Mouse (Mus musculus): Measurements from ENCODE around the gene Naa15. TPM values are rescaled to one million over a fixed set of nuclear protein-coding genes. Genes with fewer than 3 reads are reported as not detected.
"Not testable (repeated sequence)": the region's sequence is repeated elsewhere in the genome, so short reads cannot be mapped to it uniquely, and the experiment has no call there.

The Naa15 gene
- 10 to 100 TPM; 49.3 to 56.6 TPM for total RNA-seq (2021)

DNA sequence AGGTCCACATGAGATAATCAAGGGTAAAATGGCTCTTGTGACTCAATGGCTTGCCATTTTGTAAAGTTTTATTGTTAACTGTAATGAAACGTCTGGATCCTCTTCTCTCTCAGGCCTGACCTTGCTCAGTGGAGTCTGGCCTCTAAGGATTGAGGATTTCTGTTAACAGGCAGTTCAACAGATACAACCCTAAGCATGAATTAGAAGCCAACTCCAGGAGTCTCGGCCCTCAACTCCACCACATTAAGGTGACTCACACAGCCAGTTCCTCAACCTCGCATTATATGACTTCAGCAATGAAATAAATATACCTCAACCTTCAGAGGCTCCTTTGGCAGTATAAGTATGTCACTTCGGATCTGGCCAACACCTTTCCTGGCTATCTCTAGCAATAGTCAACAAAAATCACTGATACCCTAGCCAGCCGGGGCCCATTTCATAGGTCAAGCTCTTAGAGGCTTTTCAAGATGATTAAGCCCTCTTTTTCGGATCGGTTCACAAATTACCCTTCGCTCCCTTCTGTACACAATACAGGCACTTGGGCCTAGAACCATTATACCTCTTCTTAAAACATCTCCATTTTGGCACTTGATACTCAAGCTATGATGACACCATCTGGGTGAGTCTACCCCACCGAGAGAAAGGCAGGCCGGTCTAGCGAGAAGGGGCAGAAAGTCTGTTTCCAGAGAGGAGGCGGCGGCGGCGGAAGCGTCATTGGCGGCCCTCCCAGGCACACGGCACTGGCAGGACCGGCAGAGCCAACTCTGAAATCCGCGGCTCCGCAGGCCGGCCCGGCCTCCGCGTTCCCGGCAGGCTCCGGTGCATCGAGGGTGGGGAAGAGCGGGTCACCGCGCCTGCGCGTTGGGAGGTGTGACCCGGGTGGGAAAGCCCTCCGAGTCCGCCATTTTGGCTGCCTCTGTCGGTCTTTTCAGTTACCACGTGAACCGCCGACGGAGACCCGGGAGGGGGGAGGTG is at the start of gene Naa15:
Gene Naa15 (plus strand): TSS at position 51 of the 975 bp plus-strand sequence.
- DNase-seq = peak; percentile 97

DNA sequence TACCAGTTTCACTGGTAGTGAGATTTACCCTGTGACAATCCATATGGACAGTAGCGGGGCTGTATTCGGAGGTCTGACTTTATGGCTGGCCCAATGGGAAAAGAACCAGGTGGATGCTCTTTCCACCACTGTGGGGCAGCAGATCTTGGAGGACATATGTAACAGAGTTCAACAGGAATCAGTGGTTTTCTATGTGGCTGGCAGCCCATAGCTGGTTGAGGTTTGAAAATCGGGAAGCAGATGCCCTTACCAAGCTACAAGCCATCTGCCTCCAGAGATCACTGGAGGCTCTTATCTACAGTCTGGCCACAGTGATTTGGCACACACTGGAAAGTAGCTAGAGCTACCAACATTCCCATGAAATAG is 49.4 kb upstream of the Naa15 start:
- DNase-seq = no peak

DNA sequence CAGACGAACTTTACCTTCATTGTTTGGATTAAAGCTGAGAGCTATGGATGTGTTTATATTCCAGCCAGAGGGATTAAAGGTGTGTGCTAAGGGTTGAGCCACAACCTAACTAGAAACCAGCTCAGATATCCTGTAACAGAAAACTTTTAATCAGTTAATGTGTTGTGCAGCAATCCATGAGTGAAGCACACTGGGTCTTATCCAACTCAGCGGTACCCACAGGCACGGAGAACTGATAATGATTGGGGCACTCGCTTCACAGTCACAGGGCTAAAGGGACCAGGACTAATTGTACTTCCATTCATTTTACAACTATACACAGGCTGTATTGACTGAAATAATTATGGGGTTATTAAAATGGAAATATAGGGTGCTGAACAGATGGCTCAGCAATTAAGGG is 48.0 kb upstream of the Naa15 start:
- no peak for DNase-seq

DNA sequence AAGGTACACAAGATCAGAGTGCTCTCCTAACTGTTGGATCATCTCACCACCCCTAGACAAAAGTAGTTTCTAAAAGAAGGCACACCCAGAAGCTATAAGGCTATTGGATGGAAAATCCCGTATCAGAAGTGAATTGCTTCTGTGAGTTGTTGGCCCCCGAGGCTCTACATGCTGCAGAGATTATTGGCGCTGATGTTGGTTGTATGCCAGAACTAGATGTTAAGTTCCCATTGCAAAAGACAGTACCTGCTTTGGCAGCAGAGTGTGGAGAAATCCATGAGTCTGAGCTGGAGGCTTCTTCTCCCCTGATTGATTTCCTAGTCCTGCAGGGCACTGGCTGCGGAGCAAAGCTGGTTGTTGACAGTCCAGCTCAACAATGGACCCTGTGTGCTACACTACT is 46.9 kb upstream of the Naa15 start:
- DNase-seq = no peak

DNA sequence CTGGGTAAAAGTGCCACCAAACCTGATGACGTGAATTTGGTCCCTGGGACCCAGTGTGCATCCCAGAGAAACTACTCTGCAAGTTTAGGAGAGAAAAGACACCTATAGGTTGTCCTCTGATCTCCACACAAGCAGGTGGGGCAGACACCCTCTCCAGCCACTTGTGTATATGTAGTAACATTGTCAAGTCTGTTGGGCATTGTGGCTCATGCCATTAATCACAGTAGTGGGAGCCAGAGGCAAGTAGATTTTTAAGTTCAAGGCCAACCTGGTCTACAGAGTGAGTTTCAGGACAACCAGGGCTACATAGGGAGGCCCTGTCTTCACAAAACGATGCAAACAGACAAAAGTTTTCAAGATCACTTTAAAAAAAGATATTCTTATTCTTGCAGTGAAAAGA is 43.1 kb upstream of the Naa15 start:
- DNase-seq = no peak

DNA sequence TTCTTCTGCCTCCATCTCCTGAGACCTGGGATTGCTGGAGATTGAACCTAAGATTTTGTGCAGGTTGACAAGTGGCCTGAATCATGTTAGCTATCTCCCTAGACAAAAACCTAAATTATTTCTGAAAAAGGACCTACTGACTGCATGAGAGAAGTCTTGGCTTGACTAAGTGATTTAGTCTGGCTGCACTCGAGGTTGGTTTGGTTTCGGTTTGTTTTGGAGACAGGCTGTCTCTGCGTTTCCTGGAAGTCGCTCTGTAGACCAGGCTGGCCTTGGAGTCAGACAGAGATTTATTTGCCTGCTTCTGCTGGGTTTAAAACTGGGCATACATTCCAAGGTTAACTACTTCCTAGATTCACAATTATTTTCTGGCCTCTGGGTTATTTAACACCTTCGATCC is 42.1 kb upstream of the Naa15 start:
- DNase-seq = no peak

DNA sequence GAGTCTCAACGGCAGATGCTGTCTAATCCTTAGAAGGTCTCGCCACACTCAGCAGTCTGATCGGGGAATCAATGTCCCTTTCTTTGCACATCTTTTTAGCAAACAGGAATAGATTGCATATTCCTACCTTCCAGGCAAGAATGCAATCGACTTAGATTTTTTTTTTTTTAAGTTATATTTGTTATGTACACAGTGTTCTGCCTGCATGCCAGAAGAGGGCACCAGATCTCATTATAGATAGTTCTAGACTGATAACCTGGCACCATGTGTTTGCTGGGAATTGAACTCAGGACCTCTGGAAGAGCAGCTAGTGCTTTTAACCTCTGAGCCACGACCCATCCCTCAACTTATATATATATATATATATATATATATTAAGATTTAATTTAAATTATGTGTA is 41.4 kb upstream of the Naa15 start:
- DNase-seq = no peak

DNA sequence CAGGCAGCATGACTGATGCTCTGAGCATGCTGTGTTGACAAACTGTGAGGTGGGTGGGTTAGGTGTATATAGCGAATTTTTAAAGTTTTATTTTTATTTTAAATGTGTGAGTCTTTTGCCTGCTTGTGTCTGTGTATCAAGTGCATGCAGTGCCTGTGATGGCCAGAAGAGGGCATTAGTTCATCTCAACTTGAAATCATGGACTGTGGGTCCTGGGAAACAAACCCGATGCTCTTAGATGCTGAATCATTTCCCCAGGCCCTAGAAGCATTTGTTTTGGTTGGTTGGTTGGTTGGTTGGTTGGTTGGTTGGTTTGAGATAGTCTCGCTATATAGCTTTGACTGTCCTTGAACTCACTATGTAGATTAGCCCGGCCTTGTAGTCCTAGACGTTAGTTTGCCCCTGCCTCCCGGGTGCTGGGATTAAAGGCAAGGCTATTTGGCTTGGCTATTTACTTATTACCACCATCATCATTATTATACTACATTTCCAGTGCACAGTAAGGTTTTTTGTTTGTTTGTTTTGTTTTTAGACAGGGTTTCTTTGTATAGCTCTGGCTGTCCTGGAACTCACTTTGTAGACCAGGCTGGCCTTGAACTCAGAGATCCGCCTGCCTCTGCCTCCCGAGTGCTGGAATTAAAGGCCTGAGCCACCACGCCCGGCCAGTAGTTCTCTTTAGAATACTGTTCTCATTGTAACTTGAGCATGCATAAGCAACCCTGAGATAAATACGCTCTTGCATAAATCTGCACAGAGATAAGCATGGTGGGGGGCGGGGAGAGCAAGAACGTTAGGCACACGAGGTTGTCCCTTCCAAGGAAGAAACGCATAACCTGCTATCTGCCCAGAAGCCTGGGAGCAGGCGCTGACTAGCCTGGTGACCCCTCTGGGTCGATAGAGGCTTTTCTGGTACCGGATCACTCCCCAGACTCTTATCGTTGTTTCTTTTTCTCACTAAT is 39.4 kb upstream of the Naa15 start:
- no peak for DNase-seq

DNA sequence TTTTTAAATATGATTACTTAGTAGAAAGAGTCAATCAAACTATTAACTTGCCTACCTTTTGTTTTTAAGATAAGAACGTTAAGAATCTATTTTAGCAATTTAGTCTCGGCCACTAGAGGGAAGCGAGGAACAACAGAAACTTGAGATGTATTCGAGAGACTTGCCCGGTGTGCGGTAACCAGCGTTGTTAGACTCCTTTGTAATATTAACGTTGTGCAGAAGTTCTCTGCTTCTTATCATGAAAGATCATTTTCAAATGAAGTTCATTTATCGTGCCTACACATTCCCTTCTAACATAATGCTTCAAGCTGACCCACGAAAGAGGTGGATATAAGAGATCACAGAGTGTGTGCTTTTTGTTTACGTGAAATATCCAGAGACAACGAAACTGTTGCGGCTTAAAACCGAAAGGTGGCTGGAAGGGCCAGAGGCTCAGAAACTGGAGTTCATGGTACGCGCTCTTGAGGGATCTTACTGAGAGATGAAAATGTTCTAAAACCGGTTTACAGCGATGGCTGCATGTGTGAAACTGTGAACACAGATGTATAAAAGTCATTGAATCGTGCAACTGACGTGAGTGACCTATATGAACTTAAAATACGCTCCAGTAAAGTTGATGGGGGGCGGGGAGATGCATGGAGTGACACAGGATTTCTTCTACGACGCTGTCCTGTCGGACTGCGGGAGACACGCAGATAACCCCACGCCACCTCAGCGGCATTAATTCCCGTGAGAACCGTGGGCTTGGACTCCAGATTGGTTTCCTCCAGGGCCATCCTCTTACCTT is 36.9 kb upstream of the Naa15 start:
- no peak for DNase-seq

DNA sequence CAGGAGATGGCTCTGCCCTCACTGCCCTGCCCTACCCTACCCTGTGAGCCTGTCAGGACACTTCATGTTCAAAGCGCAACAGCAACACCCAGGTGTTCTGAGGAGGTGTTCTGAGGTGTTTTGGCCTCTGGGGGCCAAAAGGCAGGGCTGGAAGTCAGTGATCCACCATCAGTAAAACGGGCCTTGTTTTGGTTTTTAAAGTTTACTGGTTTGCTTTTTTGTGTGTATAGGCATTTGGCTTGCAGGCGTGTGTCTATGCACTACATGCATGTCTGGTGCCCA is 36.3 kb upstream of the Naa15 start:
- no peak for DNase-seq

DNA sequence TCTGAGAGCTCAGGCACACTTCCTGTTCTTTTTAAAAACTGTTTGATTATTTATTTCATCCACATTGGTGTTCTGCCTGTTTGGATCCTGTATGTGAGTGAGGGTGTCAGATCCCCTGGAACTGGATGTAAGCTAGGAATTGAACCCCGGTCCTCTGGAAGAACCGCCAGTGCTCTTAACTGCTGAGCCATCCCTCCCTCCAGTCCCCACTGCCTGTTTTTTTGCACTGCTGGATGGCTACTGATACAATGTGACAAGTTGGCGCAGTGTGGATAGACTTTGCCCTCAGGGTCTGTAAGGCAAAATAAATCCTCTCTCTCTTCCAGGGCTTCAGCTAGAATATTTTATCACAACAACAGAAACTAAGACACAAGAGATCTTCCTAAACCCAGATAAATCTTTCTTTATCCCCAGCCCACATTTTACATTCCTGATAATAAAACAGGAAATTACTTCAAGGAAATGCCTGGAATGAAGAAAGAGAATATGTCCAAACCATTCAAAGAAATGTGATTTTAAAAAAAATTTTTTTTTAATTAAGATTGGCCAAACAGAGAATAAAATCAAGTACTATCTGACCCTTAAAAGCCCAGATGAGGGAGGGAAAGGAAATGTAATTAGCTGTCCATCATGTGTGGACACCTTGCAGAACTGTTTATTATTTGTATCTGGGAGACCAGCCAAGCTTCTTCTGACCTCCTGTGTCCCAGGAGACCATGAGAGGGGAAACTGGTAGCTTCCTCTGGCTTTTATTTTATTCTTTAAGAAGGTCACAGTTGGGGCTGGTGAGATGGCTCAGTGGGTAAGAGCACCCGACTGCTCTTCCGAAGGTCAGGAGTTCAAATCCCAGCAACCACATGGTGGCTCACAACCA is 34.9 kb upstream of the Naa15 start:
- no peak for DNase-seq

DNA sequence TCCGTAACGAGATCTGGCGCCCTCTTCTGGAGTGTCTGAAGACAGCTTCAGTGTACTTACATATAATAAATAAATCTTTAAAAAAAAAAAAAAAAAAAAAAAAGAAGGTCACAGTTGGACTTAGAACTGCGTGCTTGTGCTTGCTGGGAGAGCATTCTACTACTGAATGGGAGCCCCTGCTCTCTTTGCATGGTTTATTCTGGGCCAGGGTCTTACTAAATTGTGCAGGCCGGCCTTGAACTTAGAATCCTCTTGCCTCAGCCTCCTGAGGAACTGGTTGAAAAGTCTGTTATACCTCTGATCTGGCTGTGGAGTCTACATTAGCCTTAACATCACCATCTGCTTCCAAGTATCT is 34.3 kb upstream of the Naa15 start:
- no peak for DNase-seq

DNA sequence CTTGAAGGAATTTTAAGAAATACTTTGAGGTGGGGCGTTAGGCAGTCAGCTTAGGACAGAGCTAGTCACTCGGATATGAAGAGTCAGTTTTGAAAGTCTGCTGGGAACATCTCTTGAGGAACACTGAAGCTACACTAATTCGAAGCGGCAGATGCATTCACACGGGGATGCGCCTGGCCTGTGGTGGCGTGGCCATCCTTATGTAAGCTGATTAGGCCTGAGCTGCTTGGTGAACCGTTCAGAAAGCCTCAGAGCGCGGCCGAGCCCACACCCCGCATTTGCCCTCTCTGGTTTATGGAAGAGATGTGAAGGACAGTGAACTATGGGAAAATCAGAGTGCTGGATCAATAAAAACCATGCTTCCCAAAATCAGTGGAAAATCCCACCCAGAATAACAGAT is 31.5 kb upstream of the Naa15 start:
- no peak for DNase-seq

DNA sequence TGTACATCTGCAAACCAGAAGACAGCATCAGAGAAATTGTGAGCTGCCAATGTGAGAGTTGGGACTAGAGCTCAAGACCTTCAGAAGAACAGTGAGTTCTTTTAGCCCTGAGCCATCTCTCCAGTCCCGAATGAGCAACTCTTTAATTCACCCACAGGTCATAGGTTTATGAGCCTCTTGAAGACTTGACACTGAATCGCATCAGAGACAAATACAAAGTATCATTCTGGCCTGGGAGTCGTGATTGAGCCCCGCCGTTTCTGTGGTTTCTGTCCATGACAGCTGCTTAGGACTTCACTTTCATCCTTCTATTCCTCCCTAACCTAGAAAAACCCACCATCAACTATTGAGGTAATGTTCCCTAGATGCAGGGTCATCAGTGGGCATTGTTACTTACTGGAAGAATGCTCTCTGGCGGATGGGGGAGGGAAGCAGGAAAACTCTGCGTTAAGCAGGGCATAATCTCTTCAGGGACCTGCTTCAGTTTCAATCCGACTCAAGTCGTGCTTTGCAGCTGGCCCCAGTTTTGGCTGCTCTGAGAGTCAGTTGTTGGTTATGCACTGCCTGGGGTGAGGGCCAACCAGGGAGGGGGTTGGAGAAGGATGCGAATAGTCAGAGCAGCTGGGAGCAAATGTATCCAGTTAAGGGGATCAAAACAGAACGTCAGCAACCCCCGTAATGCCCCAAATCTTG is 28.4 kb upstream of the Naa15 start:
- no peak for DNase-seq

DNA sequence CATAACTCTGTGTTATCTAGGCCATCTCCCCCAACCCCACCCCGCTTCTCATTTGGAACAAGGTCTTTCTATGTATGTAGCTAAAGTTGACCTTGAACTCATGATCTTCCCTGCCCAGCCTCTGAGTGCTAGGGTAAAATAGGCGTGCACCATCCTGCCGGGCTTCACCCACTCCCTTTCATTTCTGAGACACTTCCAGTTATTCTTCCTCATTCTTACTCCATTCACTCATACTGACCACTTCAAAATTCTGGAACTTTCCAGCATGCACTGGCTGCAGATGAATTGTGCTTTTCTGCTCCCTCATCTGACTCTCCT is 27.9 kb upstream of the Naa15 start:
- DNase-seq = no peak

DNA sequence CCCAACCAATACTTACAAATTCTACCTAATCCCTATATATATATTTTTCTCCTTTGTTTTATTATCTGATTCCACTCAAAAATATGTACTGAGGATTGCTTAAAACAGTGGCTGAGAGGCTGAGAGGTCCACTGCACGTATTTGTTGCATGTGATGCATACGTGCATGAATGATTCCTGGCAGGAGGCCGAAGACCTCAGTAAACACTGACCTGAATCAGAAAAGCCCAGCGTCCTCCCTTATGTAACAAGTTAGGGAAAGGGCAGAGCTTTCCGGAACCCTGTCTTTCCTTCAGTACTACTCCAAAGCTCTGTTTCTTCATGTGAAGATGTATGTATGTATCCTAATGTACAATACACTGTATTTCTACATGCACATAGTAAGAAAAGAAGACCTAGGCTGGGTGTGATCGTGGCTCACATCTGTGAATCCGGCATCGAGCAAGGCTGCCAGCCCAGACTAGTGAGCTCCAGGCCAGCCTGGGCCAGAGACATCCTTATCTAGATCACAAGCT is 27.0 kb upstream of the Naa15 start:
- DNase-seq = no peak

DNA sequence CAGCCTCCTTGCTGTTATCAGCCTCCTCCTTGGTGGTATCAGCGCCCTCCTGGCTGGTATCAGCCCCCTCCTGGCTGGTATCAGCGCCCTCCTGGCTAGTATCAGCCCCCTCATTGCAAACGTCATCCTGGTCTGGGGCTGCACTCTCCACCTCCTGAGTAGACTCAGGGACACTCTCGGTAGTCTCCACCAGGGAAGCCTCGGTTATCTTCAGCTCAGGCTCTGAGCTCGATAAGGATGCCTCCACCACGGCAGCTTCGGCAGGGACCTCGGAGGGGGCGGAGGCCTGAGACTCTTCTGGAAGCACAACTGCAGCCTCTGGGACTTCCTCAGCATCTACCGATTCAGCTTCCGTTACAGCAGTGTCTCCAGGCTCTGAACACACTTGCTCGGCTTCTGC is 26.0 kb upstream of the Naa15 start:
- DNase-seq = no peak

DNA sequence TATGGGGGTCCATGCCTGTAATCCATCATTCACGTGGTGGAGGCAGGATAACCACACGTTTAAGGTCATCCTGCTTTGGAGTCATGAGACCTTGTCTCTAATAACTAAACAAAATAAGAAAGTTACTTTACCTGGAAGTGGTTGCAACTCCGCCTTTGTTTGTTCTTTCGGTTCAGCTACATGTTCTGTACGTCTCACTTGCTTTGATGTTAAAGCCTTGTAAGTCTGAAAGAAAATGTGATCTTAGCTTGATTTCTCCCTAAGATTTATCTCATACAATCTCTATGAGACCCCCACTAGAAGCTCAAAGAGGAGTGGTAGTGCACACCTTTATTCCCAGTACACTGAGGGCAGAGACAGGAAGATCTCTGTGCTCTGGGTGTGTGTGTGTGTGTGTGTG is 23.9 kb upstream of the Naa15 start:
- DNase-seq = no peak

DNA sequence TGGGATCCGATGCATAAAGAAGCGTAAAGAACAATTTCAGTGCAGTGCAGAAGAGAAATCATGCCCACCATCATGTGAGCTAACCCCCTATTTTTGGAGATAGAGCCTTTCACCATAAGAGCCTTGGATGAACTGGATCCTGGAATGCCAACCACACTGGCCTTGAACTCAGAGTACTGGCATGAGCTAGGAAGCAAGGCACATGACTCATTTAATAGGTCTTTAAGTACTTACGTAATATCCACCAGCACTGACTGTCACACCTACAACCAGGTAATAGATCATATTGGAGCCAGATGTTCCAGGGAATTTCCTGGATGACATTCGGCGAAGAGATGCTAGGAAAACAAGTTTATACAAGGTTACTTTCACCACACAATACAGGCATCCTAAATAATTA is 23.4 kb upstream of the Naa15 start:
- DNase-seq = no peak

DNA sequence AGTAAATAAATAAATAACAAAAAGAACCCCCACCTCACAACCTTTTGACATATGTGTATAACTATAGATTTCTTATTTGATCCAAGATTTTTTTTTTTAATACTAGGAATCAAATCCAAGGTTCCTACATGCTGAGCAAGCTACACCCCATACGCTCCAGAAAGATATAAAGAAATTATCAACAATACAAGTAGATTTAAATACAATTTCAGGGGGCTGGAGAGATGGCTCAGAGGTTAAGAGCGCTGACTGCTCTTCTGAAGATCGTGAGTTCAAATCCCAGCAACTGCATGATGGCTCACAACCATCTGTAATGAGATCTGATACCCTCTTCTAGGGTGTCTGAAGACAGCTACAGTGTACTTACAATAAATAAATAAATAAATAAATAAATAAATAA is 21.9 kb upstream of the Naa15 start:
- DNase-seq = not testable (repeated sequence)

DNA sequence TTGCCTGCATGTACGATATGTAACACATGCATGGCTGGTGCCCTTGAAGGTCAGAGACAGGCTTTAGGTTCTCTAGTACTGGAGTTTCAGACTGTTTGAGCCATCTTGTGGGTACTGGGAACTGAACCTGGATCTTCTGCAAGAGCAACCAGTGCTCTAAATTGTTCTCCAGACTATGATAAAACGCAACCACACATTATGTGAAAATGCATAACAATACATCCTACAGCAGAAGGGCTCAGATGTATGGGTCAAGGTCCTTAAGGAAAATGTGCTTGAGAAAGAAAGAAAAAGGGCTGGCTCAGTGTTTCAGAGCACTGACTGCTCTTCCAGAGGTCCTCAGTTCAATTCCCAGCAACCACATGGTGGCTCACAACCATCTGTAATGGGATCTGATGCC is 21.3 kb upstream of the Naa15 start:
- no peak for DNase-seq

Measured in layer of hippocampus, postnatal 36 days (tissue).